Mouse (Mus musculus): ENCODE results near the gene Hsd11b2.

DNA sequence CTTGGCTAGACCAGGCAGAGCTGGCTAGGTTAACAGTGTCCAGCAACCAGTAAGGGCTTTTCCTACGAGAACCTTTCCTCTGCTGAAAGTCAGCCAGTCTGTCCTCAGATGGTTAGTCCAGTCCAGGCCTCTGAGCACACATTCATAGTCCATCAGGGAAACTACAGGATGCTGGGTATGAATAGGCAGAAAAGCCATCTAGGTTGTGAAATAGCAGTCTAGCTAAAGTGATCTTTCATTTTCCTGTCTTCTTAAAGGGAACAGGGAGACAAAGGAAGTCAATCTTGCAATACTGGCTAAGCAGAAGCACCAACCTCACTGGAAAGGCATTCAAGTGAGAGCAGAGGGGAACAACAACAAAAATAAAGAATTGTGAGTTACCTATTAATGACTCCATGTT is 34.3 kb downstream of the Hsd11b2 start:
- no peak for TF ChIP-seq CTCF (IDR thresholded peaks at IDR 0.05; ENCODE audit: extremely low read depth, insufficient read depth, low read length)
- no peak for TF ChIP-seq POLR2A (IDR thresholded peaks at IDR 0.05; ENCODE audit: extremely low read depth, insufficient read depth, low read length)

All from cortical plate, adult 2 months (tissue).